Comparison of ENCODE assay signal across 8 mouse cellular contexts in the genomic region with DNA sequence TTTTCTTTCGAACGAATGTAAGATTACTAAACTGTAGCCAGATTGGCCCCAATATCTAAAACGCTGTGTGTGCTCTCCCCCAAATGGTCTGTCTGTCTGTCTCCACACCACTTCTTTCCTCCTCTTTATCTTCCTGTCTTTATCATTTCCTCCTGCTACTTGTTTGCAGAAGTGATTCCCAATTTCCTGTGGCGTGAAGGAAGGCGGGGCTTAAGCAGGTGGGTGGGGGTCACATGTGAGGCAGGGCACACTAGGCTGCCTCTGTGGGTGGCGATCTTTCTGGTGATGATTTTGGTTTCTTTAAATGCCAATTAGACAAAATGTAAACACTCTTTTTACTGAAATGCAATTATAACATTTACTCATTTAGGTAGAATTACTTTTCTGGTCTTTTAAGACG. TPM values are rescaled to one million over a fixed set of nuclear protein-coding genes. Genes with fewer than 3 reads are reported as not detected.
DNase-seq lines count a peak whose midpoint lies in the region; ATAC-seq and TF ChIP-seq lines count a peak whose summit lies in the region.

No protein-coding gene starts in this region.

- H3K4me1 ChIP-seq in forebrain, embryonic 16.5 days (replicated peaks; ENCODE audit: control insufficient read depth, insufficient read depth, low read length): peaks cover 13% of the 10 kb centered on the region
- H3K4me1 ChIP-seq in forebrain, embryonic 15.5 days: peaks cover 21% of the 10 kb centered on the region
- H3K4me1 ChIP-seq in brown adipose tissue, adult 24 weeks (ENCODE audit: control insufficient read depth, insufficient read depth, insufficient read length, low read length): peaks cover 10% of the 10 kb centered on the region; the same call in 1 of the 2 replicates

- no peak overlapping the region for H3K27ac ChIP-seq in forebrain, embryonic 16.5 days (ENCODE audit: low read length)
- H3K27ac ChIP-seq in forebrain, embryonic 15.5 days (replicated peaks): no peak overlapping the region
- peak overlapping the region; percentile 86 for H3K27ac ChIP-seq in layer of hippocampus, adult 2 months
- peak overlapping the region; percentile 26; the same call in 1 of the 2 replicates for H3K27ac ChIP-seq in brown adipose tissue, adult 24 weeks (replicated peaks; ENCODE audit: low read depth, low read length)

- no peak overlapping the region for H3K4me3 ChIP-seq in forebrain, embryonic 16.5 days (replicated peaks; ENCODE audit: low read length)
- no peak overlapping the region for H3K4me3 ChIP-seq in forebrain, embryonic 15.5 days
- H3K4me3 ChIP-seq in layer of hippocampus, adult 2 months: peak overlapping the region; percentile 46; the same call in 1 of the 2 replicates
- no peak overlapping the region for H3K4me3 ChIP-seq in brown adipose tissue, adult 24 weeks (ENCODE audit: insufficient read depth, low read depth, low read length)

- TF ChIP-seq CTCF in layer of hippocampus, adult 2 months (conservative IDR thresholded peaks at IDR 0.05): no peak

- WGBS in forebrain, embryonic 16.5 days: 40% methylated on average over 7 of the region's 7 CpGs
- 40% methylated on average over 7 of the region's 7 CpGs for WGBS in forebrain, embryonic 15.5 days

- H3K9me3 ChIP-seq in forebrain, embryonic 16.5 days (ENCODE audit: control insufficient read depth, low read length): no peaks in the 10 kb centered on the region
- H3K9me3 ChIP-seq in forebrain, embryonic 15.5 days: no peaks in the 10 kb centered on the region

- no peak for ATAC-seq in forebrain, embryonic 16.5 days
- no peak for ATAC-seq in forebrain, embryonic 15.5 days (replicated peaks)
- ATAC-seq in megakaryocyte progenitor cell, adult 5-6 weeks (replicated peaks; ENCODE audit: poor library complexity): peak; percentile 42

- H3K9ac ChIP-seq in forebrain, embryonic 16.5 days (replicated peaks; ENCODE audit: low read depth, low read length): no peak overlapping the region
- no peak overlapping the region for H3K9ac ChIP-seq in forebrain, embryonic 15.5 days (replicated peaks)

- H3K36me3 ChIP-seq in forebrain, embryonic 16.5 days (ENCODE audit: control insufficient read depth, insufficient read depth): no peaks in the 10 kb centered on the region
- H3K36me3 ChIP-seq in forebrain, embryonic 15.5 days: no peaks in the 10 kb centered on the region

- no peaks in the 10 kb centered on the region for H3K27me3 ChIP-seq in forebrain, embryonic 16.5 days (replicated peaks; ENCODE audit: control insufficient read depth, insufficient read depth, low read length)
- no peaks in the 10 kb centered on the region for H3K27me3 ChIP-seq in forebrain, embryonic 15.5 days

- DNase-seq in layer of hippocampus, adult 2 months (ENCODE audit: low spot score in 2 of 2): no peak
- DNase-seq in layer of hippocampus, adult 18-20 months (ENCODE audit: low spot score in 2 of 2): no peak
- DNase-seq in left cerebral cortex, adult 18-20 months (ENCODE audit: low spot score in 2 of 2): no peak
- no peak for DNase-seq in adrenal gland, adult 8-10 months

- H3K4me2 ChIP-seq in forebrain, embryonic 16.5 days (ENCODE audit: low read length): peak overlapping the region; percentile 19
- H3K4me2 ChIP-seq in forebrain, embryonic 15.5 days (replicated peaks): no peak overlapping the region

RNA-seq across cellular contexts. Expression of gene Hivep2, which starts 52.8 kb away (rescaled TPM):
- polyA plus RNA-seq in forebrain, embryonic 16.5 days (2015; fragmentation: Nextera tagmentation; extraction: Ambion mirVana): 31.0 and 36.3 TPM in 2 replicates
- polyA plus RNA-seq in forebrain, embryonic 15.5 days (2015; fragmentation: Nextera tagmentation; extraction: Ambion mirVana): 27.1 and 28.3 TPM in 2 replicates
- total RNA-seq in layer of hippocampus, adult 2 months (2021): 100 to 1,000 TPM; 203 to 210 TPM
- 100 to 1,000 TPM; 181 to 200 TPM for total RNA-seq in layer of hippocampus, adult 18-20 months (2021)
- 11.9 and 12.6 TPM in 2 replicates for polyA plus RNA-seq in brown adipose tissue, adult 24 weeks (2012; ENCODE audit: insufficient read depth, insufficient read length, missing spikeins)
- total RNA-seq in megakaryocyte progenitor cell, adult 5-6 weeks (2015): 1.2 and 2.0 TPM in 2 replicates
- total RNA-seq in megakaryocyte progenitor cell, adult 5-6 weeks (2017): 0.57 and 1.6 TPM in 2 replicates
- 100 to 1,000 TPM; 208 to 218 TPM for total RNA-seq in left cerebral cortex, adult 18-20 months (2021)
- 10 to 100 TPM; 27.5 to 43.1 (median 38.7) TPM for total RNA-seq in adrenal gland, adult 8-10 months (2022)

Comparison
In these comparisons a context has a peak if more than half of its experiments do, and no peak if none do; other contexts are left out.
1. H3K27ac ChIP-seq: peak in layer of hippocampus, adult 2 months (single experiment) and brown adipose tissue, adult 24 weeks (single experiment); none in forebrain, embryonic 16.5 days (single experiment) and forebrain, embryonic 15.5 days (single experiment).
2. RNA of gene Hivep2, which starts 52.8 kb away (total RNA-seq): 208 to 218 TPM in left cerebral cortex, adult 18-20 months, 203 to 210 TPM in layer of hippocampus, adult 2 months, 181 to 200 TPM in layer of hippocampus, adult 18-20 months and 27.5 to 43.1 TPM in adrenal gland, adult 8-10 months; 0.57 to 2.0 TPM in megakaryocyte progenitor cell, adult 5-6 weeks; every median in the first group is over 4 times any median in the second.